Mouse (Mus musculus) lung, postnatal 0 days (tissue): ENCODE results near the gene Slc25a17. TPM values are rescaled to one million over a fixed set of nuclear protein-coding genes. Genes with fewer than 3 reads are reported as not detected.

Experiments
- ATAC-seq: fragments of 200-750 bp; cut with Nextera tagmentation; 2 replicates; pipeline ENCODE4 v1.8.0; 2017; ENCODE audit warnings: moderate library complexity
- DNase-seq: peaks from one replicate; pipeline ENCODE4 v3.0.0-alpha.2; 2016; ENCODE audit warnings: low spot score
- H3K27ac ChIP-seq: fragments of 300-500 bp; sonication (generic); 2 replicates; pipeline ENCODE4 v1.5.1; 2014; ENCODE audit warnings: antibody characterized with exemption, mild to moderate bottlenecking, low read length, mixed read lengths
- H3K27me3 ChIP-seq: fragments of 300-500 bp; sonication (generic); replicated peaks from 2 replicates; pipeline ENCODE4 v1.6.1; 2014; ENCODE audit warnings: low read length, mixed read lengths; ENCODE audit not compliant: insufficient read depth
- H3K36me3 ChIP-seq: fragments of 300-500 bp; sonication (generic); 2 replicates; pipeline ENCODE4 v1.6.1; 2014; ENCODE audit warnings: low read length, mixed read lengths; ENCODE audit not compliant: insufficient read depth
- H3K4me1 ChIP-seq: fragments of 300-500 bp; sonication (generic); 2 replicates; pipeline ENCODE4 v1.6.1; 2014; ENCODE audit warnings: antibody characterized with exemption, low read depth, low read length, mixed read lengths; ENCODE audit not compliant: insufficient read depth
- H3K4me2 ChIP-seq: fragments of 300-500 bp; sonication (generic); replicated peaks from 2 replicates; pipeline ENCODE4 v1.6.1; 2014; ENCODE audit warnings: low read depth, mild to moderate bottlenecking, low read length, moderate library complexity, mixed read lengths
- H3K4me3 ChIP-seq: fragments of 300-500 bp; sonication (generic); 2 replicates; pipeline ENCODE4 v1.5.1; 2014; ENCODE audit warnings: low read depth, low read length
- H3K9ac ChIP-seq: fragments of 300-500 bp; sonication (generic); replicated peaks from 2 replicates; pipeline ENCODE4 v1.6.1; 2014; ENCODE audit warnings: low read depth, mild to moderate bottlenecking
- H3K9me3 ChIP-seq: fragments of 300-500 bp; sonication (generic); 2 replicates; pipeline ENCODE4 v1.6.1; 2016; ENCODE audit warnings: low read length, mixed read lengths
- CTCF ChIP-seq: IDR thresholded peaks from 2 replicates; pipeline ENCODE4 v1.5.1; 2016; ENCODE audit warnings: antibody characterized with exemption, mild to moderate bottlenecking
- EP300 ChIP-seq: IDR thresholded peaks from 2 replicates; pipeline ENCODE4 v1.6.1; 2016; ENCODE audit warnings: antibody characterized with exemption, mild to moderate bottlenecking, control low read depth
- WGBS: fragments of 180-500 bp; shearing (Covaris S2); extraction: QIAGEN DNeasy Blood & Tissue Kit; methylation state at CpG from one replicate; pipeline ENCODE4 v1.1.7; 2014; 5-methylcytosine and 5-hydroxymethylcytosine counted together
- polyA plus RNA-seq: library from polyadenylated mRNA; unstranded; fragments of >200 nt; fragmentation: Nextera tagmentation; extraction: Ambion mirVana; gene quantifications from 2 replicates; pipeline ENCODE4 v1.2.1, GENCODE M21; 2015

Gene Slc25a17
- polyA plus RNA-seq, 1 experiment from 2014 or later: 96.7 TPM

- Histone ChIP-seq H3K4me3 (no peak overlapping the region), H3K4me2 (no peak overlapping the region), H3K36me3 (no peaks in the 10 kb centered on the region), H3K9ac (no peak overlapping the region), H3K27ac (no peak overlapping the region), H3K4me1 (no peaks in the 10 kb centered on the region), H3K9me3 (no peaks in the 10 kb centered on the region), H3K27me3 (no peaks in the 10 kb centered on the region)
- ATAC-seq: no peak
- DNase-seq: no peak
- TF ChIP-seq CTCF (no peak), EP300 (no peak)
- 91% methylated on average over 10 of the region's 10 CpGs for WGBS
Measured at GRCm38 (mm10) chr15:81294897-81295296, 65.7 kb downstream of the Slc25a17 start.

- WGBS: 68% methylated on average over 12 of the region's 12 CpGs
Measured at GRCm38 (mm10) chr15:81294386-81294785, 66.2 kb downstream of the Slc25a17 start.

GRCm38 (mm10) chr15:81290747-81291146 lies 69.9 kb downstream of the Slc25a17 start:
- no peak overlapping the region for H3K4me3 ChIP-seq
- no peak overlapping the region for H3K27ac ChIP-seq
- H3K9ac ChIP-seq: no peak overlapping the region
- TF ChIP-seq EP300 (no peak), CTCF (no peak)
- H3K4me2 ChIP-seq: no peak overlapping the region
- 80% methylated on average over 9 of the region's 9 CpGs for WGBS
- DNase-seq (no peak), ATAC-seq (no peak; the same call in 1 of the 2 replicates)
- no peaks in the 10 kb centered on the region for H3K27me3 ChIP-seq
- H3K4me1 ChIP-seq: no peaks in the 10 kb centered on the region
- H3K9me3 ChIP-seq: no peaks in the 10 kb centered on the region
- no peaks in the 10 kb centered on the region for H3K36me3 ChIP-seq

More at GRCm38 (mm10) chr15:81294386-81294785, 66.2 kb downstream of the Slc25a17 start:
- ATAC-seq (no peak), DNase-seq (no peak)
- Histone ChIP-seq H3K4me2 (no peak overlapping the region), H3K27ac (no peak overlapping the region), H3K27me3 (no peaks in the 10 kb centered on the region), H3K4me1 (no peaks in the 10 kb centered on the region), H3K9ac (no peak overlapping the region), H3K4me3 (no peak overlapping the region), H3K36me3 (no peaks in the 10 kb centered on the region), H3K9me3 (no peaks in the 10 kb centered on the region)
- TF ChIP-seq EP300 (no peak), CTCF (no peak)

- H3K9ac ChIP-seq: no peak overlapping the region
- no peaks in the 10 kb centered on the region for H3K36me3 ChIP-seq
- H3K27ac ChIP-seq: no peak overlapping the region
- H3K4me1 ChIP-seq: no peaks in the 10 kb centered on the region
- TF ChIP-seq CTCF (peak; percentile 26), EP300 (no peak)
- WGBS: 94% methylated on average over 4 of the region's 4 CpGs
- H3K9me3 ChIP-seq: no peaks in the 10 kb centered on the region
- no peak overlapping the region for H3K4me2 ChIP-seq
- H3K27me3 ChIP-seq: no peaks in the 10 kb centered on the region
- H3K4me3 ChIP-seq: no peak overlapping the region
- no peak for ATAC-seq
- no peak for DNase-seq
Measured at GRCm38 (mm10) chr15:81290230-81290629, 70.4 kb downstream of the Slc25a17 start.

GRCm38 (mm10) chr15:81284121-81284734 lies 76.4 kb downstream of the Slc25a17 start:
- Histone ChIP-seq H3K27ac (no peak overlapping the region), H3K4me1 (no peaks in the 10 kb centered on the region), H3K4me2 (no peak overlapping the region), H3K9me3 (no peaks in the 10 kb centered on the region), H3K4me3 (no peak overlapping the region), H3K27me3 (no peaks in the 10 kb centered on the region), H3K36me3 (no peaks in the 10 kb centered on the region), H3K9ac (no peak overlapping the region)
- TF ChIP-seq EP300 (no peak), CTCF (peak; percentile 34)
- WGBS: 72% methylated on average over 9 of the region's 9 CpGs
- DNase-seq (no peak), ATAC-seq (no peak)

GRCm38 (mm10) chr15:81278699-81279098 lies 81.9 kb downstream of the Slc25a17 start:
- H3K36me3 ChIP-seq: no peaks in the 10 kb centered on the region
- no peaks in the 10 kb centered on the region for H3K9me3 ChIP-seq
- WGBS: 80% methylated on average over 6 of the region's 6 CpGs
- ATAC-seq: no peak
- no peak for TF ChIP-seq EP300
- no peak for TF ChIP-seq CTCF
- 0 out of 2 replicates have a peak, but pooled peaks cover 2% of the 10 kb centered on the region for H3K4me1 ChIP-seq
- no peak overlapping the region for H3K9ac ChIP-seq
- no peak overlapping the region for H3K4me3 ChIP-seq
- H3K4me2 ChIP-seq: no peak overlapping the region
- no peak for DNase-seq
- no peaks in the 10 kb centered on the region for H3K27me3 ChIP-seq
- no peak overlapping the region for H3K27ac ChIP-seq
